18 mouse cellular contexts compared by ENCODE assay signal in the genomic region with DNA sequence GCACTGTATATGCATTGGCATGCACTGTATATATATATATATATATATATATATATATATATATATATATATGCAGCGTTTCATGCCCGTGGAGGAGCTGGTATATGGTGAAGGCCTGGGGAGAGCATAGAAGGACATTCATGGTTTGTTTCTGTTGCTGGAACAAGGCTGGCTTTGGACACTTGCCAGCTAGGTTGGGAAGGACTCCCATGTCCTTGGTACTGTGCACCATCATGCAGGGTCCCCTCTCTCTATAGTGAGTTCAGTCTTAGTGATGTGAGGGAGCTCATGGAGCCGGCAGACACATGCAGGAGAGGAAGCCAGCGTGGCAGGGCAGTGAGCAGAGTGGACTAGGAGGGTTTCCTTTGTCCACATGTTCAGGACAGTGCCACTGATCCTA. TPM values are rescaled to one million over a fixed set of nuclear protein-coding genes. Genes with fewer than 3 reads are reported as not detected.
DNase-seq lines count a peak whose midpoint lies in the region; ATAC-seq and TF ChIP-seq lines count a peak whose summit lies in the region.
"Had no signal": no experiment of that assay in that cellular context is flagged by ENCODE, and none has a peak within 500 bp of the region (broad histone marks: within the 10 kb centered on the region; RNA-seq: fewer than 3 reads in every experiment).

No protein-coding gene starts in this region.

- ATAC-seq in midbrain, postnatal 0 days (ENCODE audit: low FRiP score) = no peak
- ATAC-seq in midbrain, embryonic 14.5 days (ENCODE audit: low FRiP score, low TSS enrichment) = no peak
- ATAC-seq: forebrain, embryonic 13.5 days had no signal

- intact Hi-C loops in heart, postnatal 10 days (cut with DNase I) = no loop called here

- no peaks in the 10 kb centered on the region for H3K4me1 ChIP-seq in midbrain, postnatal 0 days (ENCODE audit: insufficient read depth, low read length)
- no peaks in the 10 kb centered on the region for H3K4me1 ChIP-seq in midbrain, embryonic 14.5 days (ENCODE audit: control insufficient read depth, insufficient read depth, low read length)
- H3K4me1 ChIP-seq: forebrain, embryonic 13.5 days had no signal

- DNase-seq in adrenal gland, postnatal 10 days = peak; percentile 58
- no peak for DNase-seq in adrenal gland, postnatal 4 days (ENCODE audit: low spot score in 2 of 2)
- peak; percentile 41 for DNase-seq in heart, postnatal 4 days
- no peak for DNase-seq in heart, postnatal 10 days
- peak; percentile 16 for DNase-seq in ovary, adult 18-20 months (ENCODE audit: low spot score)
- DNase-seq in ovary, postnatal 10 days (ENCODE audit: low spot score) = no peak
- no peak for DNase-seq in midbrain, postnatal 0 days (ENCODE audit: low spot score)
- no peak for DNase-seq in midbrain, embryonic 14.5 days
- DNase-seq: cerebellum, adult 2 months; kidney, adult 2 months; kidney, postnatal 4 days; lung, postnatal 10 days; thymus, postnatal 25 days had no signal

- 84% methylated on average over 4 of the region's 4 CpGs for WGBS in midbrain, postnatal 0 days
- 90% methylated on average over 4 of the region's 4 CpGs for WGBS in midbrain, embryonic 14.5 days

- H3K9me3 ChIP-seq in midbrain, postnatal 0 days (ENCODE audit: low read length) = no peaks in the 10 kb centered on the region
- H3K9me3 ChIP-seq in midbrain, embryonic 14.5 days (ENCODE audit: control insufficient read depth, low read length) = no peaks in the 10 kb centered on the region
- H3K9me3 ChIP-seq: forebrain, embryonic 13.5 days; hindbrain, embryonic 15.5 days; neural tube, embryonic 15.5 days had no signal

- H3K36me3 ChIP-seq in midbrain, postnatal 0 days (ENCODE audit: insufficient read depth, low read length) = no peaks in the 10 kb centered on the region
- H3K36me3 ChIP-seq in midbrain, embryonic 14.5 days (ENCODE audit: control insufficient read depth, insufficient read depth, low read length) = peaks cover 12% of the 10 kb centered on the region
- H3K36me3 ChIP-seq: hindbrain, embryonic 15.5 days had no signal

- no peak overlapping the region for H3K27ac ChIP-seq in midbrain, postnatal 0 days (ENCODE audit: low read depth, low read length)
- no peak overlapping the region for H3K27ac ChIP-seq in midbrain, embryonic 14.5 days (replicated peaks; ENCODE audit: low read depth, low read length)
- H3K27ac ChIP-seq: forebrain, embryonic 13.5 days; hindbrain, embryonic 15.5 days; left cerebral cortex, adult 2 months; neural tube, embryonic 15.5 days had no signal

- H3K27me3 ChIP-seq in midbrain, postnatal 0 days (ENCODE audit: insufficient read depth, low read length) = no peaks in the 10 kb centered on the region
- H3K27me3 ChIP-seq in midbrain, embryonic 14.5 days (ENCODE audit: control insufficient read depth, insufficient read depth, low read length) = no peaks in the 10 kb centered on the region
- H3K27me3 ChIP-seq: CH12.LX; forebrain, embryonic 13.5 days; hindbrain, embryonic 15.5 days; neural tube, embryonic 15.5 days had no signal

- H3K4me2 ChIP-seq in midbrain, postnatal 0 days (ENCODE audit: low read depth, low read length, poor library complexity, severe bottlenecking) = no peak overlapping the region
- H3K4me2 ChIP-seq in midbrain, embryonic 14.5 days (ENCODE audit: low read length) = no peak overlapping the region
- H3K4me2 ChIP-seq: forebrain, embryonic 13.5 days; hindbrain, embryonic 15.5 days; neural tube, embryonic 15.5 days had no signal

- no peak for TF ChIP-seq CTCF in midbrain, postnatal 0 days (IDR thresholded peaks at IDR 0.05)

- no peak overlapping the region for H3K9ac ChIP-seq in midbrain, postnatal 0 days (replicated peaks; ENCODE audit: low read length, poor library complexity, severe bottlenecking)
- H3K9ac ChIP-seq in midbrain, embryonic 14.5 days (replicated peaks; ENCODE audit: low read length) = no peak overlapping the region
- H3K9ac ChIP-seq: forebrain, embryonic 13.5 days; hindbrain, embryonic 15.5 days; neural tube, embryonic 15.5 days had no signal

- H3K4me3 ChIP-seq in midbrain, postnatal 0 days (ENCODE audit: low read depth, low read length) = no peak overlapping the region
- H3K4me3 ChIP-seq in midbrain, embryonic 14.5 days (replicated peaks; ENCODE audit: low read depth, low read length) = no peak overlapping the region
- H3K4me3 ChIP-seq: forebrain, embryonic 13.5 days; hindbrain, embryonic 15.5 days; left cerebral cortex, adult 2 months; neural tube, embryonic 15.5 days had no signal

RNA-seq across cellular contexts. Expression of gene Wwp2, which starts 52.4 kb away (rescaled TPM):
- 10 to 100 TPM; 36.7 to 39.7 TPM for total RNA-seq in adrenal gland, postnatal 10 days (2021)
- 10 to 100 TPM; 53.9 to 57.8 TPM for total RNA-seq in adrenal gland, postnatal 4 days (2021)
- 10 to 100 TPM; 33.1 to 35.6 TPM for total RNA-seq in heart, postnatal 4 days (2021)
- total RNA-seq in heart, postnatal 10 days (2021) = 10 to 100 TPM; 27.2 to 30.1 TPM
- total RNA-seq in midbrain, postnatal 0 days (2014; rRNA removed) = 41.7 and 44.2 TPM in 2 replicates
- polyA plus RNA-seq in midbrain, postnatal 0 days (2015; fragmentation: Nextera tagmentation; extraction: Ambion mirVana) = 34.7 and 36.2 TPM in 2 replicates
- polyA plus RNA-seq in midbrain, embryonic 14.5 days (2014; fragmentation: Nextera tagmentation; extraction: Ambion mirVana) = 38.3 and 50.5 TPM in 2 replicates

Comparison
In these comparisons a context has a peak if more than half of its experiments do, and no peak if none do; other contexts are left out.
1. DNase-seq: peak in adrenal gland, postnatal 10 days (single experiment), heart, postnatal 4 days (single experiment) and ovary, adult 18-20 months (single experiment); none in adrenal gland, postnatal 4 days (0 of 2), heart, postnatal 10 days (0 of 2), ovary, postnatal 10 days (single experiment), midbrain, postnatal 0 days (single experiment) and midbrain, embryonic 14.5 days (single experiment).